Mouse (Mus musculus) embryonic facial prominence, embryonic 12.5 days (tissue): ENCODE measurements at regions not wholly inside any gene's neighbourhood (a gene's known extent, or its start where the extent isn't known, plus 50 kb on each side); places are given as distances from the start of the nearest gene placed in this dataset.

Source experiments
- ATAC-seq: fragments of 200-750 bp; cut with Nextera tagmentation; 2 replicates; pipeline ENCODE4 v1.8.0; 2017; ENCODE audit not compliant: insufficient number of reproducible peaks, insufficient read depth, low FRiP score, low TSS enrichment
- H3K27ac ChIP-seq: fragments of 300-500 bp; sonication (generic); 2 replicates; pipeline ENCODE4 v1.5.1; 2016; ENCODE audit warnings: mild to moderate bottlenecking
- H3K27me3 ChIP-seq: fragments of 300-500 bp; sonication (generic); 2 replicates; pipeline ENCODE4 v1.6.1; 2016; ENCODE audit warnings: mild to moderate bottlenecking, moderate library complexity
- H3K36me3 ChIP-seq: fragments of 300-500 bp; sonication (generic); 2 replicates; pipeline ENCODE4 v1.6.1; 2016; ENCODE audit warnings: mild to moderate bottlenecking
- H3K4me1 ChIP-seq: fragments of 300-500 bp; sonication (generic); 2 replicates; pipeline ENCODE4 v1.6.1; 2016
- H3K4me2 ChIP-seq: fragments of 300-500 bp; sonication (generic); replicated peaks from 2 replicates; pipeline ENCODE4 v1.6.1; 2016; ENCODE audit warnings: mild to moderate bottlenecking, moderate library complexity
- H3K4me3 ChIP-seq: fragments of 300-500 bp; sonication (generic); 2 replicates; pipeline ENCODE4 v1.5.1; 2016; ENCODE audit warnings: mild to moderate bottlenecking
- H3K9ac ChIP-seq: fragments of 300-500 bp; sonication (generic); 2 replicates; pipeline ENCODE4 v1.6.1; 2016; ENCODE audit warnings: mild to moderate bottlenecking, moderate library complexity
- H3K9me3 ChIP-seq: fragments of 300-500 bp; sonication (generic); 2 replicates; pipeline ENCODE4 v1.6.1; 2016; ENCODE audit warnings: mild to moderate bottlenecking, moderate library complexity
- WGBS: fragments of 180-500 bp; shearing (Covaris S2); methylation state at CpG from one replicate; pipeline ENCODE4 v1.1.7; 2016; 5-methylcytosine and 5-hydroxymethylcytosine counted together

GRCm38 (mm10) chrX:99324546-99325170 is 146.4 kb downstream of the Pja1 start:
- H3K4me3 ChIP-seq = no peak overlapping the region
- WGBS = 56% methylated on average over 6 of the region's 6 CpGs
- H3K27ac ChIP-seq = 0 out of 2 replicates have a peak overlapping the region, but pooled peaks have one; percentile 70
- no peak overlapping the region for H3K4me2 ChIP-seq
- no peaks in the 10 kb centered on the region for H3K36me3 ChIP-seq
- ATAC-seq = no peak
- H3K9me3 ChIP-seq = no peaks in the 10 kb centered on the region
- H3K9ac ChIP-seq = no peak overlapping the region
- 0 out of 2 replicates have a peak, but pooled peaks cover 10% of the 10 kb centered on the region for H3K4me1 ChIP-seq
- peaks cover 49% of the 10 kb centered on the region for H3K27me3 ChIP-seq

- no peak for ATAC-seq
- no peak overlapping the region for H3K4me2 ChIP-seq
- H3K4me3 ChIP-seq = no peak overlapping the region
- WGBS = 83% methylated on average over 7 of the region's 7 CpGs
- H3K27ac ChIP-seq = no peak overlapping the region
- no peaks in the 10 kb centered on the region for H3K9me3 ChIP-seq
- H3K4me1 ChIP-seq = peaks cover 11% of the 10 kb centered on the region; the same call in 1 of the 2 replicates
- H3K36me3 ChIP-seq = no peaks in the 10 kb centered on the region
- no peak overlapping the region for H3K9ac ChIP-seq
- H3K27me3 ChIP-seq = peaks cover 45% of the 10 kb centered on the region
These were observed 151.3 kb downstream of the Pja1 start for GRCm38 (mm10) chrX:99319791-99320190.

- 55% methylated on average over 6 of the region's 6 CpGs for WGBS
- Histone ChIP-seq H3K27me3 (peaks cover 39% of the 10 kb centered on the region), H3K36me3 (no peaks in the 10 kb centered on the region), H3K27ac (no peak overlapping the region), H3K4me2 (no peak overlapping the region), H3K9me3 (no peaks in the 10 kb centered on the region), H3K9ac (no peak overlapping the region), H3K4me3 (no peak overlapping the region), H3K4me1 (peaks cover 11% of the 10 kb centered on the region; the same call in 1 of the 2 replicates)
- ATAC-seq = no peak
These were observed 151.9 kb downstream of the Pja1 start for GRCm38 (mm10) chrX:99319163-99319562.

- Histone ChIP-seq H3K4me3 (no peak overlapping the region), H3K9ac (no peak overlapping the region), H3K27ac (peak overlapping the region; percentile 54; the same call in 1 of the 2 replicates), H3K9me3 (no peaks in the 10 kb centered on the region), H3K36me3 (no peaks in the 10 kb centered on the region), H3K27me3 (peaks cover 30% of the 10 kb centered on the region), H3K4me1 (peaks cover 11% of the 10 kb centered on the region; the same call in 1 of the 2 replicates), H3K4me2 (no peak overlapping the region)
- 71% methylated on average over 8 of the region's 8 CpGs for WGBS
- no peak for ATAC-seq
These were observed 152.9 kb downstream of the Pja1 start for GRCm38 (mm10) chrX:99318141-99318540.

- Histone ChIP-seq H3K27me3 (peaks cover 26% of the 10 kb centered on the region), H3K9me3 (no peaks in the 10 kb centered on the region), H3K4me1 (peaks cover 11% of the 10 kb centered on the region; the same call in 1 of the 2 replicates), H3K4me2 (no peak overlapping the region), H3K9ac (no peak overlapping the region), H3K4me3 (no peak overlapping the region), H3K27ac (peak overlapping the region; percentile 54; the same call in 1 of the 2 replicates), H3K36me3 (no peaks in the 10 kb centered on the region)
- WGBS = 65% methylated on average over 10 of the region's 10 CpGs
- peak; percentile 13; the same call in 1 of the 2 replicates for ATAC-seq
These were observed 153.3 kb downstream of the Pja1 start for GRCm38 (mm10) chrX:99317736-99318135.

GRCm38 (mm10) chrX:99316410-99317056 is 154.5 kb downstream of the Pja1 start:
- WGBS = 57% methylated on average over 4 of the region's 4 CpGs
- peaks cover 11% of the 10 kb centered on the region; the same call in 1 of the 2 replicates for H3K4me1 ChIP-seq
- ATAC-seq = 0 out of 2 replicates have a peak, but pooled peaks have one; percentile 41
- peaks cover 25% of the 10 kb centered on the region for H3K27me3 ChIP-seq
- H3K9ac ChIP-seq = no peak overlapping the region
- no peaks in the 10 kb centered on the region for H3K9me3 ChIP-seq
- H3K4me2 ChIP-seq = no peak overlapping the region
- H3K27ac ChIP-seq = no peak overlapping the region
- no peak overlapping the region for H3K4me3 ChIP-seq
- no peaks in the 10 kb centered on the region for H3K36me3 ChIP-seq

GRCm38 (mm10) chrX:99299110-99299509 is 163.2 kb downstream of the Efnb1 start:
- WGBS = 51% methylated on average over 6 of the region's 6 CpGs
- Histone ChIP-seq H3K9me3 (no peaks in the 10 kb centered on the region), H3K36me3 (no peaks in the 10 kb centered on the region), H3K4me3 (no peak overlapping the region), H3K27me3 (peaks cover 42% of the 10 kb centered on the region), H3K4me2 (no peak overlapping the region), H3K9ac (no peak overlapping the region), H3K27ac (no peak overlapping the region), H3K4me1 (no peaks in the 10 kb centered on the region)
- ATAC-seq = no peak

- H3K9ac ChIP-seq = no peak overlapping the region
- H3K9me3 ChIP-seq = no peaks in the 10 kb centered on the region
- H3K4me3 ChIP-seq = no peak overlapping the region
- H3K27me3 ChIP-seq = peaks cover 45% of the 10 kb centered on the region
- no peak overlapping the region for H3K27ac ChIP-seq
- peaks cover 7% of the 10 kb centered on the region; the same call in 1 of the 2 replicates for H3K4me1 ChIP-seq
- no peaks in the 10 kb centered on the region for H3K36me3 ChIP-seq
- no peak overlapping the region for H3K4me2 ChIP-seq
- ATAC-seq = no peak
- 74% methylated on average over 8 of the region's 8 CpGs for WGBS
These were observed 158.8 kb downstream of the Efnb1 start for GRCm38 (mm10) chrX:99294726-99295125.

- no peaks in the 10 kb centered on the region for H3K36me3 ChIP-seq
- no peak overlapping the region for H3K9ac ChIP-seq
- H3K27ac ChIP-seq = no peak overlapping the region
- no peak overlapping the region for H3K4me2 ChIP-seq
- peaks cover 7% of the 10 kb centered on the region; the same call in 1 of the 2 replicates for H3K4me1 ChIP-seq
- no peak overlapping the region for H3K4me3 ChIP-seq
- peaks cover 49% of the 10 kb centered on the region for H3K27me3 ChIP-seq
- WGBS = 74% methylated on average over 6 of the region's 6 CpGs
- H3K9me3 ChIP-seq = no peaks in the 10 kb centered on the region
- no peak for ATAC-seq
These were observed 158.0 kb downstream of the Efnb1 start for GRCm38 (mm10) chrX:99293967-99294366.

GRCm38 (mm10) chrX:99292758-99293157 is 156.8 kb downstream of the Efnb1 start:
- Histone ChIP-seq H3K36me3 (no peaks in the 10 kb centered on the region), H3K4me2 (no peak overlapping the region), H3K9ac (no peak overlapping the region), H3K4me3 (no peak overlapping the region), H3K27ac (no peak overlapping the region), H3K27me3 (peaks cover 53% of the 10 kb centered on the region), H3K9me3 (no peaks in the 10 kb centered on the region), H3K4me1 (peaks cover 7% of the 10 kb centered on the region; the same call in 1 of the 2 replicates)
- no peak for ATAC-seq
- WGBS = 76% methylated on average over 11 of the region's 11 CpGs

GRCm38 (mm10) chrX:99291965-99292364 is 156.0 kb downstream of the Efnb1 start:
- Histone ChIP-seq H3K9ac (no peak overlapping the region), H3K4me1 (peaks cover 7% of the 10 kb centered on the region; the same call in 1 of the 2 replicates), H3K4me3 (no peak overlapping the region), H3K27ac (peak overlapping the region; percentile 54; the same call in 1 of the 2 replicates), H3K4me2 (no peak overlapping the region; the same call in 1 of the 2 replicates), H3K27me3 (peaks cover 58% of the 10 kb centered on the region), H3K9me3 (no peaks in the 10 kb centered on the region), H3K36me3 (no peaks in the 10 kb centered on the region)
- ATAC-seq = no peak
- WGBS = 62% methylated on average over 5 of the region's 5 CpGs
